Mouse (Mus musculus) myocyte (in vitro differentiated cells): Measurements from ENCODE around the gene Gm20388.

Source experiments
- MAX ChIP-seq: IDR thresholded peaks from one replicate; pipeline ENCODE4 v1.6.1; 2011; ENCODE audit warnings: low read depth, mild to moderate bottlenecking, control low read depth
- MYOG ChIP-seq, 3 experiments: IDR thresholded peaks; one replicate each; pipeline ENCODE4 v1.6.1; 2011; ENCODE audit warnings: control low read depth in 2 of 3, low read depth in 2 of 3, mild to moderate bottlenecking in 2 of 3; ENCODE audit not compliant: insufficient read length in 2 of 3, control insufficient read depth in 1 of 3, insufficient read depth in 1 of 3
- POLR2A ChIP-seq: IDR thresholded peaks from one replicate; pipeline ENCODE4 v1.6.1; 2011; ENCODE audit warnings: low read depth, mild to moderate bottlenecking, control low read depth, moderate library complexity; ENCODE audit not compliant: insufficient read length
- TCF12 ChIP-seq: IDR thresholded peaks from one replicate; pipeline ENCODE4 v1.6.1; 2011; ENCODE audit warnings: mild to moderate bottlenecking, control low read depth; ENCODE audit not compliant: poor library complexity, insufficient read depth, severe bottlenecking

DNA sequence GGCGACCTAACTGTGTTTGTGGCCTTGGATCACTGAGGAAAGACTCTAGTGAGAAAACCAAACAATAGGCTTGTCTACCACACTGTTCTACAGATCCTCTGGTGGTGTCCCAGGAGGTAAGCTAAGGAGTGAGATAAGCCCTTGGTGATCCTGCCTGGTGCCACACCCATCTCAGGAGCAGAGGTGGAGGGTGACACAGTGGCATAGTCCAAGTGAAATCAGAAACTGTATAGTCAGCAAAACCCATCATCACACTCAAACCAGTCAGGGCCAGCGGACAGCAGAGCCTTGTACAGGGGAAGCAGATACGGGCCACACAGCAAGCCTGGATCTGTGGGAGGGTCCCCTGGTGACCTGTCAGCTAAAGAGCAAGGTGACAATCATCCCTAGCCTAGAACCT lies 1454.5 kb downstream of the Gm20388 start:
- TF ChIP-seq MYOG (IDR thresholded peaks at IDR 0.05; ENCODE audit: control insufficient read depth in 1 of 3, insufficient read depth in 1 of 3, insufficient read length in 2 of 3, low read depth in 2 of 3) (no peak), MAX (no peak), TCF12 (no peak), POLR2A (no peak)
